16 mouse cellular contexts compared by ENCODE assay signal in genomic region chr17:72839000-72839399, GRCm38 (mm10). TPM values are rescaled to one million over a fixed set of nuclear protein-coding genes. Genes with fewer than 3 reads are reported as not detected.
A peak's percentile ranks its signal among the peaks of the same experiment; 100 is the strongest.
DNase-seq lines count a peak whose midpoint lies in the region; ATAC-seq and TF ChIP-seq lines count a peak whose summit lies in the region.
"Had no signal": no experiment of that assay in that cellular context is flagged by ENCODE, and none has a peak within 500 bp of the region (broad histone marks: within the 10 kb centered on the region; RNA-seq: fewer than 3 reads in every experiment).

No protein-coding gene starts in this region.

- H3K4me3 ChIP-seq in heart, embryonic 13.5 days: peak overlapping the region; percentile 24
- no peak overlapping the region for H3K4me3 ChIP-seq in ES-E14 (ENCODE audit: insufficient read depth in 1 of 2, low read depth in 1 of 2, low read length in 2 of 2, poor library complexity in 1 of 2, severe bottlenecking in 1 of 2)
- peak overlapping the region; percentile 82 for H3K4me3 ChIP-seq in liver, embryonic 15.5 days (replicated peaks)
- H3K4me3 ChIP-seq in forebrain, embryonic 12.5 days (replicated peaks): no peak overlapping the region

- ATAC-seq in heart, embryonic 13.5 days (ENCODE audit: extremely low read depth, insufficient number of reproducible peaks, low FRiP score, low TSS enrichment): no peak
- ATAC-seq in liver, embryonic 15.5 days (ENCODE audit: insufficient read depth): no peak
- no peak for ATAC-seq in CD4-positive, CD25-positive, alpha-beta regulatory T cell, adult 4 months
- ATAC-seq in forebrain, embryonic 12.5 days (ENCODE audit: low FRiP score): no peak
- ATAC-seq: forebrain, embryonic 15.5 days; inflammation-experienced regulatory T-cells, adult 6 months had no signal

- no peaks in the 10 kb centered on the region for H3K27me3 ChIP-seq in heart, embryonic 13.5 days (replicated peaks)
- H3K27me3 ChIP-seq in liver, embryonic 15.5 days: no peaks in the 10 kb centered on the region
- no peaks in the 10 kb centered on the region for H3K27me3 ChIP-seq in forebrain, embryonic 12.5 days
- H3K27me3 ChIP-seq: forebrain, embryonic 15.5 days had no signal

- no peak overlapping the region for H3K9ac ChIP-seq in heart, embryonic 13.5 days
- no peak overlapping the region for H3K9ac ChIP-seq in ES-E14 (ENCODE audit: insufficient read depth, low read depth, low read length, poor library complexity, severe bottlenecking)
- H3K9ac ChIP-seq in liver, embryonic 15.5 days: 0 out of 2 replicates have a peak overlapping the region, but pooled peaks have one; percentile 10
- H3K9ac ChIP-seq in forebrain, embryonic 12.5 days: no peak overlapping the region
- H3K9ac ChIP-seq: forebrain, embryonic 15.5 days had no signal

- H3K4me2 ChIP-seq in heart, embryonic 13.5 days: peak overlapping the region; percentile 38; the same call in 1 of the 2 replicates
- peak overlapping the region; percentile 81 for H3K4me2 ChIP-seq in liver, embryonic 15.5 days
- no peak overlapping the region for H3K4me2 ChIP-seq in forebrain, embryonic 12.5 days
- H3K4me2 ChIP-seq: midbrain, embryonic 11.5 days had no signal

- no peak overlapping the region for H3K27ac ChIP-seq in heart, embryonic 13.5 days (replicated peaks)
- H3K27ac ChIP-seq in ES-E14 (ENCODE audit: insufficient read depth, low read depth, low read length, poor library complexity, severe bottlenecking): no peak overlapping the region
- peak overlapping the region; percentile 80 for H3K27ac ChIP-seq in liver, embryonic 15.5 days (replicated peaks)
- no peak overlapping the region for H3K27ac ChIP-seq in forebrain, embryonic 12.5 days
- H3K27ac ChIP-seq: forebrain, embryonic 15.5 days; heart, embryonic 10.5 days had no signal

- in situ Hi-C loops in ES-E14 (cut with MboI; ENCODE audit: low sequenced_read_pairs in 2 of 2, unreplicated experiment in 2 of 2): no loop called here

- peaks cover 27% of the 10 kb centered on the region for H3K4me1 ChIP-seq in heart, embryonic 13.5 days
- H3K4me1 ChIP-seq in ES-E14 (ENCODE audit: control insufficient read depth in 2 of 2, insufficient read depth in 2 of 2, low read length in 2 of 2, poor library complexity in 1 of 2): no peaks in the 10 kb centered on the region
- H3K4me1 ChIP-seq in liver, embryonic 15.5 days (replicated peaks): peaks cover 27% of the 10 kb centered on the region
- H3K4me1 ChIP-seq in forebrain, embryonic 12.5 days: peaks cover 9% of the 10 kb centered on the region

- DNase-seq in heart, postnatal 4 days: no peak
- DNase-seq in ES-E14 (ENCODE audit: low read depth, low spot score): no peak
- peak; percentile 70 for DNase-seq in c-Kit-negative CD71-positive TER-119-positive erythroid progenitor cells, embryonic 14.5 days (ENCODE audit: low read depth, low spot score)
- DNase-seq in layer of hippocampus, adult 9-10 months (ENCODE audit: low spot score): no peak
- DNase-seq: adrenal gland, postnatal 25 days; cerebellum, postnatal 36 days; gastrocnemius, postnatal 14 days; lung, postnatal 14 days had no signal

- H3K36me3 ChIP-seq in heart, embryonic 13.5 days: peaks cover 11% of the 10 kb centered on the region
- H3K36me3 ChIP-seq in ES-E14 (ENCODE audit: control insufficient read depth, insufficient read depth, low read length, poor library complexity, severe bottlenecking): no peaks in the 10 kb centered on the region
- H3K36me3 ChIP-seq in liver, embryonic 15.5 days (replicated peaks): peaks cover 24% of the 10 kb centered on the region
- no peaks in the 10 kb centered on the region for H3K36me3 ChIP-seq in forebrain, embryonic 12.5 days (replicated peaks)
- H3K36me3 ChIP-seq: forebrain, embryonic 15.5 days; heart, embryonic 10.5 days had no signal

- 77% methylated on average over 2 of the region's 2 CpGs for WGBS in heart, embryonic 13.5 days
- WGBS in liver, embryonic 15.5 days (ENCODE audit: insufficient replicate concordance): 62% methylated on average over 2 of the region's 2 CpGs
- WGBS in forebrain, embryonic 12.5 days: 85% methylated on average over 2 of the region's 2 CpGs

- H3K9me3 ChIP-seq in heart, embryonic 13.5 days: no peaks in the 10 kb centered on the region
- no peaks in the 10 kb centered on the region for H3K9me3 ChIP-seq in ES-E14 (ENCODE audit: control insufficient read depth, insufficient read depth, low read depth, low read length)
- H3K9me3 ChIP-seq in liver, embryonic 15.5 days (replicated peaks): no peaks in the 10 kb centered on the region
- H3K9me3 ChIP-seq in forebrain, embryonic 12.5 days: no peaks in the 10 kb centered on the region
- H3K9me3 ChIP-seq: forebrain, embryonic 15.5 days; heart, embryonic 10.5 days had no signal

TF ChIP-seq in ES-E14, 5 proteins besides CTCF, POLR2A, EP300 and RAD21:
- TF ChIP-seq MAFK (IDR thresholded peaks at IDR 0.05; ENCODE audit: insufficient read depth, low read depth, low read length): peak; percentile 72; the same call in 1 of the 2 replicates
- no peak for TF ChIP-seq ZNF384 (IDR thresholded peaks at IDR 0.05; ENCODE audit: low read depth, low read length)

RNA-seq across cellular contexts. Expression of gene Ypel5, which starts 2.7 kb away (rescaled TPM):
- 63.9 and 66.8 TPM in 2 replicates for polyA plus RNA-seq in heart, embryonic 13.5 days (2015; fragmentation: Nextera tagmentation; extraction: Ambion mirVana)
- total RNA-seq in heart, postnatal 4 days (2021): 10 to 100 TPM; 36.3 to 38.4 TPM
- 12.1 and 20.7 TPM in 2 replicates for total RNA-seq in ES-E14 (2012; rRNA removed)
- polyA plus RNA-seq in liver, embryonic 15.5 days (2015; fragmentation: Nextera tagmentation; extraction: Ambion mirVana): 81.5 and 87.6 TPM in 2 replicates
- polyA plus RNA-seq in CD4-positive, CD25-positive, alpha-beta regulatory T cell, adult 4 months (2017; shearing (Covaris generic)): 10 to 100 TPM; 70.4 to 82.8 TPM
- 63.1 and 64.6 TPM in 2 replicates for polyA plus RNA-seq in forebrain, embryonic 12.5 days (2016; fragmentation: Nextera tagmentation; extraction: Ambion mirVana)

Comparison
In these comparisons a context has a peak if more than half of its experiments do, and no peak if none do; other contexts are left out.
1. H3K4me3 ChIP-seq: peak in heart, embryonic 13.5 days (single experiment) and liver, embryonic 15.5 days (single experiment); none in ES-E14 (0 of 2) and forebrain, embryonic 12.5 days (single experiment).